Mouse (Mus musculus): ENCODE results near the gene Slc16a5. TPM values are rescaled to one million over a fixed set of nuclear protein-coding genes. Genes with fewer than 3 reads are reported as not detected.
"Not testable (repeated sequence)": the region's sequence is repeated elsewhere in the genome, so short reads cannot be mapped to it uniquely, and the experiment has no call there.

Gene Slc16a5
- polyA plus RNA-seq, 1 experiment from 2014 or later: not detected

GRCm38 (mm10) chr11:115473626-115474275 lies 11.5 kb downstream of the Slc16a5 start:
- 0 out of 2 replicates have a peak overlapping the region, but pooled peaks have one; percentile 11 for H3K9ac ChIP-seq (replicated peaks)
- H3K4me3 ChIP-seq: no peak overlapping the region
- no peaks in the 10 kb centered on the region for H3K36me3 ChIP-seq
- H3K27ac ChIP-seq (replicated peaks): peak overlapping the region; percentile 68
- H3K4me1 ChIP-seq: peaks cover 31% of the 10 kb centered on the region
- WGBS: 29% methylated on average over 15 of the region's 15 CpGs
- H3K9me3 ChIP-seq: no peaks in the 10 kb centered on the region
- H3K4me2 ChIP-seq (replicated peaks): no peak overlapping the region
- no peak; the same call in 1 of the 2 replicates for ATAC-seq (replicated peaks)
- H3K27me3 ChIP-seq: no peaks in the 10 kb centered on the region

GRCm38 (mm10) chr11:115475025-115475757 lies 12.9 kb downstream of the Slc16a5 start, which contains the start of gene Armc7:
Armc7 (plus strand) TSS chr11:115475667.
- 0 out of 2 replicates have a peak, but pooled peaks cover 3% of the 10 kb centered on the region for H3K36me3 ChIP-seq
- no peaks in the 10 kb centered on the region for H3K9me3 ChIP-seq
- H3K27me3 ChIP-seq: no peaks in the 10 kb centered on the region
- ATAC-seq (replicated peaks): peak; percentile 98
- peak within 1 kb of the TSS; percentile 87 for H3K27ac ChIP-seq (replicated peaks)
- peak within 1 kb of the TSS; percentile 78 for H3K9ac ChIP-seq (replicated peaks)
- peak within 1 kb of the TSS; percentile 96 for H3K4me2 ChIP-seq (replicated peaks)
- WGBS: under 1% methylated on average over 26 of the region's 26 CpGs
- peak within 1 kb of the TSS; percentile 95 for H3K4me3 ChIP-seq
- H3K4me1 ChIP-seq: peaks cover 31% of the 10 kb centered on the region

GRCm38 (mm10) chr11:115475758-115476237 lies 13.5 kb downstream of the Slc16a5 start:
- no peaks in the 10 kb centered on the region for H3K27me3 ChIP-seq
- peak overlapping the region; percentile 95 for H3K4me3 ChIP-seq
- WGBS: 3% methylated on average over 28 of the region's 28 CpGs
- peak overlapping the region; percentile 78 for H3K9ac ChIP-seq (replicated peaks)
- peaks cover 31% of the 10 kb centered on the region for H3K4me1 ChIP-seq
- peak overlapping the region; percentile 87 for H3K27ac ChIP-seq (replicated peaks)
- peak overlapping the region; percentile 96 for H3K4me2 ChIP-seq (replicated peaks)
- 0 out of 2 replicates have a peak, but pooled peaks cover 3% of the 10 kb centered on the region for H3K36me3 ChIP-seq
- no peak; the same call in 1 of the 2 replicates for ATAC-seq (replicated peaks)
- H3K9me3 ChIP-seq: no peaks in the 10 kb centered on the region

GRCm38 (mm10) chr11:115476630-115477029 lies 14.4 kb downstream of the Slc16a5 start:
- not testable (repeated sequence) for ATAC-seq (replicated peaks); H3K27ac ChIP-seq (replicated peaks); H3K27me3 ChIP-seq; H3K9ac ChIP-seq (replicated peaks); H3K9me3 ChIP-seq; H3K36me3 ChIP-seq
- Histone ChIP-seq H3K4me3 (peak overlapping the region; percentile 12; the same call in 1 of the 2 replicates), H3K4me2 (replicated peaks) (peak overlapping the region; percentile 96), H3K4me1 (peaks cover 31% of the 10 kb centered on the region)
- 80% methylated on average over 4 of the region's 4 CpGs for WGBS

GRCm38 (mm10) chr11:115477388-115477787 lies 15.1 kb downstream of the Slc16a5 start:
- H3K4me2 ChIP-seq (replicated peaks); H3K9ac ChIP-seq (replicated peaks); ATAC-seq (replicated peaks); H3K27ac ChIP-seq (replicated peaks); H3K4me3 ChIP-seq; H3K36me3 ChIP-seq; H3K27me3 ChIP-seq; H3K9me3 ChIP-seq: not testable (repeated sequence)
- 88% methylated on average over 7 of the region's 7 CpGs for WGBS
- peaks cover 31% of the 10 kb centered on the region for H3K4me1 ChIP-seq

GRCm38 (mm10) chr11:115478296-115478938 lies 16.1 kb downstream of the Slc16a5 start:
- Histone ChIP-seq H3K9ac (replicated peaks) (no peak overlapping the region), H3K4me3 (no peak overlapping the region), H3K36me3 (0 out of 2 replicates have a peak, but pooled peaks cover 3% of the 10 kb centered on the region), H3K4me2 (replicated peaks) (no peak overlapping the region), H3K27me3 (no peaks in the 10 kb centered on the region), H3K4me1 (peaks cover 29% of the 10 kb centered on the region), H3K9me3 (no peaks in the 10 kb centered on the region), H3K27ac (replicated peaks) (no peak overlapping the region)
- WGBS: 89% methylated on average over 9 of the region's 9 CpGs
- no peak for ATAC-seq (replicated peaks)

- WGBS: 82% methylated on average over 6 of the region's 6 CpGs
- H3K9ac ChIP-seq (replicated peaks): no peak overlapping the region
- no peak overlapping the region for H3K27ac ChIP-seq (replicated peaks)
- H3K36me3 ChIP-seq: 0 out of 2 replicates have a peak, but pooled peaks cover 3% of the 10 kb centered on the region
- ATAC-seq (replicated peaks): no peak
- no peak overlapping the region for H3K4me3 ChIP-seq
- H3K4me1 ChIP-seq: peaks cover 8% of the 10 kb centered on the region
- no peaks in the 10 kb centered on the region for H3K9me3 ChIP-seq
- H3K27me3 ChIP-seq: no peaks in the 10 kb centered on the region
- no peak overlapping the region for H3K4me2 ChIP-seq (replicated peaks)
These were observed 19.4 kb downstream of the Slc16a5 start for GRCm38 (mm10) chr11:115481553-115482259.

GRCm38 (mm10) chr11:115483278-115483677 lies 21.0 kb downstream of the Slc16a5 start:
- 0 out of 2 replicates have a peak, but pooled peaks cover 3% of the 10 kb centered on the region for H3K36me3 ChIP-seq
- no peaks in the 10 kb centered on the region for H3K9me3 ChIP-seq
- no peak overlapping the region for H3K9ac ChIP-seq (replicated peaks)
- H3K4me1 ChIP-seq: no peaks in the 10 kb centered on the region
- H3K27me3 ChIP-seq: no peaks in the 10 kb centered on the region
- no peak overlapping the region for H3K27ac ChIP-seq (replicated peaks)
- no peak overlapping the region for H3K4me3 ChIP-seq
- 73% methylated on average over 11 of the region's 11 CpGs for WGBS
- no peak for ATAC-seq (replicated peaks)
- no peak overlapping the region for H3K4me2 ChIP-seq (replicated peaks)

- Histone ChIP-seq H3K4me2 (replicated peaks) (no peak overlapping the region), H3K27me3 (no peaks in the 10 kb centered on the region), H3K9me3 (no peaks in the 10 kb centered on the region), H3K4me3 (no peak overlapping the region), H3K9ac (replicated peaks) (no peak overlapping the region), H3K27ac (replicated peaks) (no peak overlapping the region), H3K4me1 (no peaks in the 10 kb centered on the region), H3K36me3 (0 out of 2 replicates have a peak, but pooled peaks cover 4% of the 10 kb centered on the region)
- WGBS: 18% methylated on average over 6 of the region's 6 CpGs
- no peak for ATAC-seq (replicated peaks)
These were observed 21.5 kb downstream of the Slc16a5 start for GRCm38 (mm10) chr11:115483726-115484125.

GRCm38 (mm10) chr11:115485155-115485554 lies 22.9 kb downstream of the Slc16a5 start:
- Histone ChIP-seq H3K9ac (replicated peaks) (no peak overlapping the region), H3K27ac (replicated peaks) (no peak overlapping the region), H3K27me3 (no peaks in the 10 kb centered on the region), H3K9me3 (no peaks in the 10 kb centered on the region), H3K4me3 (no peak overlapping the region), H3K4me1 (peaks cover 2% of the 10 kb centered on the region; the same call in 1 of the 2 replicates), H3K4me2 (replicated peaks) (no peak overlapping the region), H3K36me3 (peaks cover 7% of the 10 kb centered on the region; the same call in 1 of the 2 replicates)
- 34% methylated on average over 12 of the region's 12 CpGs for WGBS
- no peak for ATAC-seq (replicated peaks)

- Histone ChIP-seq H3K9me3 (no peaks in the 10 kb centered on the region), H3K36me3 (peaks cover 7% of the 10 kb centered on the region; the same call in 1 of the 2 replicates), H3K4me2 (replicated peaks) (no peak overlapping the region), H3K27ac (replicated peaks) (no peak overlapping the region), H3K4me3 (no peak overlapping the region), H3K9ac (replicated peaks) (0 out of 2 replicates have a peak overlapping the region, but pooled peaks have one; percentile 14), H3K27me3 (no peaks in the 10 kb centered on the region), H3K4me1 (peaks cover 21% of the 10 kb centered on the region)
- 87% methylated on average over 19 of the region's 19 CpGs for WGBS
- no peak for ATAC-seq (replicated peaks)
These were observed 26.4 kb downstream of the Slc16a5 start for GRCm38 (mm10) chr11:115488551-115489104.
